Mouse (Mus musculus) ES-E14 (cell line): Measurements from ENCODE around the gene Gm10944. TPM values are rescaled to one million over a fixed set of nuclear protein-coding genes. Genes with fewer than 3 reads are reported as not detected.

ENCODE experiments used
- DNase-seq: peaks from one replicate; pipeline ENCODE4 v3.0.0-alpha.2; 2013; ENCODE audit warnings: low read depth, low spot score
- H3K27ac ChIP-seq: 2 replicates; pipeline ENCODE4 v1.5.1; 2012; ENCODE audit warnings: low read depth, mild to moderate bottlenecking, low read length, moderate library complexity, mixed read lengths; ENCODE audit not compliant: poor library complexity, insufficient read depth, severe bottlenecking
- H3K36me3 ChIP-seq: 2 replicates; pipeline ENCODE4 v1.6.1; 2012; ENCODE audit warnings: mild to moderate bottlenecking, low read length, moderate library complexity, mixed read lengths; ENCODE audit not compliant: control insufficient read depth, poor library complexity, insufficient read depth, severe bottlenecking
- H3K4me1 ChIP-seq, 2 experiments: fragments of 150-350 bp in 1 of 2; sonication (generic) in 1 of 2; 2 replicates each; pipeline ENCODE4 v1.6.1; 2012; ENCODE audit warnings: low read length in 2 of 2, mild to moderate bottlenecking in 1 of 2, mixed read lengths in 1 of 2; ENCODE audit not compliant: control insufficient read depth in 2 of 2, insufficient read depth in 2 of 2, poor library complexity in 1 of 2
- H3K4me3 ChIP-seq, 2 experiments: fragments of 150-350 bp in 1 of 2; sonication (generic) in 1 of 2; 2 replicates each; pipeline ENCODE4 v1.5.1; 2012; ENCODE audit warnings: low read length in 2 of 2, low read depth in 1 of 2, mild to moderate bottlenecking in 1 of 2, mixed read lengths in 1 of 2; ENCODE audit not compliant: insufficient read depth in 1 of 2, poor library complexity in 1 of 2, severe bottlenecking in 1 of 2
- H3K9ac ChIP-seq: 2 replicates; pipeline ENCODE4 v1.6.1; 2012; ENCODE audit warnings: low read depth, mild to moderate bottlenecking, low read length, mixed read lengths; ENCODE audit not compliant: poor library complexity, insufficient read depth, severe bottlenecking
- H3K9me3 ChIP-seq: fragments of 150-350 bp; sonication (generic); 2 replicates; pipeline ENCODE4 v1.6.1; 2012; ENCODE audit warnings: low read depth, mild to moderate bottlenecking, low read length; ENCODE audit not compliant: control insufficient read depth, insufficient read depth
- CHD2 ChIP-seq: IDR thresholded peaks from 2 replicates; pipeline ENCODE4 v1.6.1; 2014; ENCODE audit warnings: mild to moderate bottlenecking, low read depth, low read length, inconsistent platforms
- HCFC1 ChIP-seq: IDR thresholded peaks from 2 replicates; pipeline ENCODE4 v1.6.1; 2012; ENCODE audit warnings: low read length, inconsistent platforms, borderline replicate concordance; ENCODE audit not compliant: insufficient read depth
- MAFK ChIP-seq: IDR thresholded peaks from 2 replicates; pipeline ENCODE4 v1.6.1; 2014; ENCODE audit warnings: mild to moderate bottlenecking, low read depth, low read length, inconsistent platforms; ENCODE audit not compliant: insufficient read depth
- ZC3H11A ChIP-seq: IDR thresholded peaks from 2 replicates; pipeline ENCODE4 v1.6.1; 2012; ENCODE audit warnings: low read depth, mild to moderate bottlenecking, inconsistent platforms, low read length, borderline replicate concordance
- ZNF384 ChIP-seq: IDR thresholded peaks from 2 replicates; pipeline ENCODE4 v1.6.1; 2012; ENCODE audit warnings: low read depth, low read length, inconsistent platforms
- in situ Hi-C, 2 experiments: fragments of 600-800 bp; cut with MboI; formaldehyde crosslinking; loops; one replicate each; pipeline ENCODE4 v1.15.1; 2025; ENCODE audit warnings: low sequenced_read_pairs in 2 of 2, inconsistent platforms in 1 of 2; ENCODE audit not compliant: unreplicated experiment in 2 of 2
- total RNA-seq: library from RNA; depleted of rRNA; stranded (reverse); fragments of 300-350 nt; gene quantifications from 2 replicates; pipeline ENCODE4 v1.2.3, GENCODE M21; 2012; rRNA removed

Gene Gm10944
- not detected in 2 replicates for total RNA-seq

GRCm38 (mm10) chr10:10681048-10681447 lies at the start of gene Gm10944:
Gene Gm10944, plus strand, starts transcription at chr10:10681348.
- Histone ChIP-seq H3K4me1 (no peaks in the 10 kb centered on the region), H3K36me3 (no peaks in the 10 kb centered on the region), H3K27ac (no peak within 1 kb of the TSS), H3K9ac (no peak within 1 kb of the TSS), H3K4me3 (no peak within 1 kb of the TSS), H3K9me3 (no peaks in the 10 kb centered on the region)
- DNase-seq: no peak
- no peak for TF ChIP-seq ZNF384
- no peak for TF ChIP-seq ZC3H11A
- in situ Hi-C loops: no loop called here

- no peak for TF ChIP-seq CHD2
- no peak for TF ChIP-seq HCFC1
- TF ChIP-seq MAFK: no peak
- no peak for TF ChIP-seq ZC3H11A
- TF ChIP-seq ZNF384: no peak
- Histone ChIP-seq H3K4me1 (no peaks in the 10 kb centered on the region), H3K36me3 (no peaks in the 10 kb centered on the region), H3K4me3 (no peak overlapping the region), H3K27ac (no peak overlapping the region), H3K9me3 (no peaks in the 10 kb centered on the region), H3K9ac (no peak overlapping the region)
- DNase-seq: no peak
- in situ Hi-C loops: no loop called here
Measured at GRCm38 (mm10) chr10:10655991-10656390, 25.2 kb upstream of the Gm10944 start.

- Histone ChIP-seq H3K9ac (no peak overlapping the region), H3K4me3 (no peak overlapping the region), H3K27ac (no peak overlapping the region), H3K4me1 (no peaks in the 10 kb centered on the region), H3K9me3 (no peaks in the 10 kb centered on the region), H3K36me3 (no peaks in the 10 kb centered on the region)
- in situ Hi-C loops: no loop called here
- TF ChIP-seq MAFK (no peak), HCFC1 (no peak), CHD2 (no peak), ZC3H11A (no peak), ZNF384 (no peak)
- no peak for DNase-seq
Measured at GRCm38 (mm10) chr10:10656621-10657020, 24.5 kb upstream of the Gm10944 start.

GRCm38 (mm10) chr10:10659161-10659560 lies 22.0 kb upstream of the Gm10944 start:
- DNase-seq: no peak
- in situ Hi-C loops: no loop called here
- H3K9ac ChIP-seq: no peak overlapping the region

GRCm38 (mm10) chr10:10659976-10660375 lies 21.2 kb upstream of the Gm10944 start:
- no peak overlapping the region for H3K9ac ChIP-seq
- H3K4me3 ChIP-seq: no peak overlapping the region
- H3K27ac ChIP-seq: no peak overlapping the region
- in situ Hi-C loops: no loop called here
- H3K9me3 ChIP-seq: no peaks in the 10 kb centered on the region
- H3K36me3 ChIP-seq: no peaks in the 10 kb centered on the region
- no peak for DNase-seq
- H3K4me1 ChIP-seq: no peaks in the 10 kb centered on the region
- TF ChIP-seq MAFK: no peak
- TF ChIP-seq HCFC1: no peak
- TF ChIP-seq ZC3H11A: no peak
- no peak for TF ChIP-seq ZNF384
- no peak for TF ChIP-seq CHD2

More at GRCm38 (mm10) chr10:10659161-10659560, 22.0 kb upstream of the Gm10944 start:
- Histone ChIP-seq H3K36me3 (no peaks in the 10 kb centered on the region), H3K4me3 (no peak overlapping the region), H3K9me3 (no peaks in the 10 kb centered on the region), H3K27ac (no peak overlapping the region), H3K4me1 (no peaks in the 10 kb centered on the region)
- TF ChIP-seq ZC3H11A: no peak
- TF ChIP-seq MAFK: no peak
- no peak for TF ChIP-seq ZNF384
- no peak for TF ChIP-seq CHD2
- TF ChIP-seq HCFC1: no peak
